Mouse (Mus musculus) lung, embryonic 15.5 days (tissue): ENCODE results near the gene Ccna1. TPM values are rescaled to one million over a fixed set of nuclear protein-coding genes. Genes with fewer than 3 reads are reported as not detected.

Experiments
- ATAC-seq: fragments of 200-750 bp; cut with Nextera tagmentation; 2 replicates; pipeline ENCODE4 v1.8.0; 2017; ENCODE audit warnings: moderate number of reproducible peaks, borderline replicate concordance; ENCODE audit not compliant: low FRiP score, low TSS enrichment; ENCODE audit errors: extremely low read depth
- H3K27ac ChIP-seq: fragments of 300-500 bp; sonication (generic); 2 replicates; pipeline ENCODE4 v1.5.1; 2015; ENCODE audit warnings: moderate library complexity, mild to moderate bottlenecking, inconsistent platforms
- H3K27me3 ChIP-seq: fragments of 300-500 bp; sonication (generic); 2 replicates; pipeline ENCODE4 v1.6.1; 2015; ENCODE audit warnings: inconsistent platforms
- H3K36me3 ChIP-seq: fragments of 300-500 bp; sonication (generic); 2 replicates; pipeline ENCODE4 v1.6.1; 2015; ENCODE audit warnings: inconsistent platforms
- H3K4me1 ChIP-seq: fragments of 300-500 bp; sonication (generic); 2 replicates; pipeline ENCODE4 v1.6.1; 2015; ENCODE audit warnings: inconsistent platforms
- H3K4me2 ChIP-seq: fragments of 300-500 bp; sonication (generic); 2 replicates; pipeline ENCODE4 v1.6.1; 2015; ENCODE audit warnings: inconsistent platforms, mild to moderate bottlenecking, moderate library complexity
- H3K4me3 ChIP-seq: fragments of 300-500 bp; sonication (generic); 2 replicates; pipeline ENCODE4 v1.5.1; 2015; ENCODE audit warnings: mild to moderate bottlenecking, inconsistent platforms
- H3K9ac ChIP-seq: fragments of 300-500 bp; sonication (generic); 2 replicates; pipeline ENCODE4 v1.6.1; 2015; ENCODE audit warnings: inconsistent platforms
- H3K9me3 ChIP-seq: fragments of 300-500 bp; sonication (generic); 2 replicates; pipeline ENCODE4 v1.6.1; 2016; ENCODE audit warnings: inconsistent platforms
- WGBS: fragments of 180-500 bp; shearing (Covaris S2); methylation state at CpG from one replicate; pipeline ENCODE4 v1.1.7; 2015; 5-methylcytosine and 5-hydroxymethylcytosine counted together
- polyA plus RNA-seq: library from polyadenylated mRNA; unstranded; fragments of >200 nt; fragmentation: Nextera tagmentation; extraction: Ambion mirVana; gene quantifications from 2 replicates; pipeline ENCODE4 v1.2.1, GENCODE M21; 2015

Gene Ccna1
- 4.6 and 6.0 TPM in 2 replicates for polyA plus RNA-seq

- H3K4me2 ChIP-seq, result peak within 1 kb of the TSS; percentile 99
- no peaks in the 10 kb centered on the region for H3K9me3 ChIP-seq
- no peaks in the 10 kb centered on the region for H3K36me3 ChIP-seq
- peak within 1 kb of the TSS; percentile 55 for H3K4me3 ChIP-seq
- H3K27me3 ChIP-seq, result peaks cover 26% of the 10 kb centered on the region
- H3K27ac ChIP-seq, result no peak within 1 kb of the TSS
- peak; percentile 92 for ATAC-seq
- peaks cover 14% of the 10 kb centered on the region for H3K4me1 ChIP-seq
- under 1% methylated on average over 73 of the region's 73 CpGs for WGBS
- H3K9ac ChIP-seq, result peak within 1 kb of the TSS; percentile 22; the same call in 1 of the 2 replicates
Observed at GRCm38 (mm10) chr3:55055038-55055746, at the start of gene Ccna1. TSS of gene Ccna1 (minus strand) at chr3:55055501.

- Histone ChIP-seq H3K4me2 (no peak overlapping the region), H3K27ac (no peak overlapping the region), H3K36me3 (no peaks in the 10 kb centered on the region), H3K4me1 (0 out of 2 replicates have a peak, but pooled peaks cover 3% of the 10 kb centered on the region), H3K4me3 (no peak overlapping the region), H3K9me3 (no peaks in the 10 kb centered on the region), H3K27me3 (no peaks in the 10 kb centered on the region), H3K9ac (no peak overlapping the region)
- ATAC-seq, result no peak
Observed at GRCm38 (mm10) chr3:55101092-55101491, 45.8 kb upstream of the Ccna1 start.

GRCm38 (mm10) chr3:55098990-55099389, 43.7 kb upstream of the Ccna1 start:
- WGBS, result 46% methylated on average over 11 of the region's 11 CpGs
- Histone ChIP-seq H3K9me3 (no peaks in the 10 kb centered on the region), H3K4me2 (no peak overlapping the region)

GRCm38 (mm10) chr3:55098014-55098413, 42.7 kb upstream of the Ccna1 start:
- Histone ChIP-seq H3K9ac (no peak overlapping the region), H3K4me1 (0 out of 2 replicates have a peak, but pooled peaks cover 3% of the 10 kb centered on the region), H3K27ac (no peak overlapping the region), H3K27me3 (no peaks in the 10 kb centered on the region), H3K9me3 (no peaks in the 10 kb centered on the region), H3K4me3 (no peak overlapping the region), H3K4me2 (no peak overlapping the region), H3K36me3 (no peaks in the 10 kb centered on the region)
- WGBS, result 70% methylated on average over 2 of the region's 2 CpGs
- no peak for ATAC-seq

More at GRCm38 (mm10) chr3:55098990-55099389, 43.7 kb upstream of the Ccna1 start:
- no peak overlapping the region for H3K27ac ChIP-seq
- no peak overlapping the region for H3K4me3 ChIP-seq
- H3K36me3 ChIP-seq, result no peaks in the 10 kb centered on the region
- H3K27me3 ChIP-seq, result no peaks in the 10 kb centered on the region
- H3K9ac ChIP-seq, result no peak overlapping the region
- no peak for ATAC-seq
- H3K4me1 ChIP-seq, result 0 out of 2 replicates have a peak, but pooled peaks cover 3% of the 10 kb centered on the region

GRCm38 (mm10) chr3:55097186-55097585, 41.9 kb upstream of the Ccna1 start:
- no peak overlapping the region for H3K4me3 ChIP-seq
- H3K27ac ChIP-seq, result no peak overlapping the region
- H3K9me3 ChIP-seq, result no peaks in the 10 kb centered on the region
- 0 out of 2 replicates have a peak, but pooled peaks cover 3% of the 10 kb centered on the region for H3K4me1 ChIP-seq
- H3K27me3 ChIP-seq, result no peaks in the 10 kb centered on the region
- WGBS, result 77% methylated on average over 2 of the region's 2 CpGs
- no peak overlapping the region for H3K4me2 ChIP-seq
- H3K9ac ChIP-seq, result no peak overlapping the region
- ATAC-seq, result no peak
- no peaks in the 10 kb centered on the region for H3K36me3 ChIP-seq

- 0 out of 2 replicates have a peak, but pooled peaks have one; percentile 7 for ATAC-seq
- Histone ChIP-seq H3K9ac (no peak overlapping the region), H3K36me3 (no peaks in the 10 kb centered on the region), H3K4me3 (no peak overlapping the region), H3K9me3 (no peaks in the 10 kb centered on the region), H3K27me3 (no peaks in the 10 kb centered on the region), H3K4me2 (no peak overlapping the region), H3K4me1 (0 out of 2 replicates have a peak, but pooled peaks cover 3% of the 10 kb centered on the region), H3K27ac (peak overlapping the region; percentile 72)
- WGBS, result 56% methylated on average over 2 of the region's 2 CpGs
Observed at GRCm38 (mm10) chr3:55096655-55097005, 41.3 kb upstream of the Ccna1 start.

GRCm38 (mm10) chr3:55095968-55096654, 40.8 kb upstream of the Ccna1 start:
- Histone ChIP-seq H3K36me3 (no peaks in the 10 kb centered on the region), H3K4me3 (no peak overlapping the region), H3K27me3 (no peaks in the 10 kb centered on the region), H3K9me3 (no peaks in the 10 kb centered on the region), H3K4me2 (peak overlapping the region; percentile 14; the same call in 1 of the 2 replicates), H3K9ac (no peak overlapping the region), H3K27ac (peak overlapping the region; percentile 72), H3K4me1 (0 out of 2 replicates have a peak, but pooled peaks cover 3% of the 10 kb centered on the region)
- WGBS, result 27% methylated on average over 8 of the region's 8 CpGs
- ATAC-seq, result peak; percentile 62; the same call in 1 of the 2 replicates

- no peak overlapping the region for H3K4me3 ChIP-seq
- no peak overlapping the region for H3K9ac ChIP-seq
- no peak overlapping the region for H3K27ac ChIP-seq
- no peak overlapping the region for H3K4me2 ChIP-seq
- WGBS, result 77% methylated on average over 1 of the region's 1 CpGs
- no peaks in the 10 kb centered on the region for H3K9me3 ChIP-seq
- H3K27me3 ChIP-seq, result no peaks in the 10 kb centered on the region
- ATAC-seq, result no peak
- H3K4me1 ChIP-seq, result 0 out of 2 replicates have a peak, but pooled peaks cover 3% of the 10 kb centered on the region
- H3K36me3 ChIP-seq, result no peaks in the 10 kb centered on the region
Observed at GRCm38 (mm10) chr3:55093161-55093560, 37.9 kb upstream of the Ccna1 start.

- Histone ChIP-seq H3K27ac (no peak overlapping the region), H3K9ac (no peak overlapping the region), H3K4me2 (no peak overlapping the region), H3K4me3 (no peak overlapping the region), H3K4me1 (no peaks in the 10 kb centered on the region), H3K36me3 (no peaks in the 10 kb centered on the region), H3K9me3 (no peaks in the 10 kb centered on the region), H3K27me3 (no peaks in the 10 kb centered on the region)
- 80% methylated on average over 4 of the region's 4 CpGs for WGBS
- no peak for ATAC-seq
Observed at GRCm38 (mm10) chr3:55089291-55089690, 34.0 kb upstream of the Ccna1 start.

- WGBS, result 52% methylated on average over 3 of the region's 3 CpGs
Observed at GRCm38 (mm10) chr3:55088843-55089242, 33.5 kb upstream of the Ccna1 start.

GRCm38 (mm10) chr3:55088359-55088758, 33.1 kb upstream of the Ccna1 start:
- WGBS, result 39% methylated on average over 4 of the region's 4 CpGs
- Histone ChIP-seq H3K27me3 (no peaks in the 10 kb centered on the region), H3K9ac (no peak overlapping the region), H3K4me1 (no peaks in the 10 kb centered on the region), H3K4me2 (no peak overlapping the region), H3K9me3 (no peaks in the 10 kb centered on the region), H3K27ac (no peak overlapping the region), H3K36me3 (no peaks in the 10 kb centered on the region), H3K4me3 (no peak overlapping the region)
- ATAC-seq, result no peak

More at GRCm38 (mm10) chr3:55088843-55089242, 33.5 kb upstream of the Ccna1 start:
- H3K9me3 ChIP-seq, result no peaks in the 10 kb centered on the region
- no peaks in the 10 kb centered on the region for H3K27me3 ChIP-seq
- H3K4me1 ChIP-seq, result no peaks in the 10 kb centered on the region
- H3K4me3 ChIP-seq, result no peak overlapping the region
- no peak for ATAC-seq
- H3K9ac ChIP-seq, result no peak overlapping the region
- no peak overlapping the region for H3K27ac ChIP-seq
- H3K4me2 ChIP-seq, result no peak overlapping the region
- no peaks in the 10 kb centered on the region for H3K36me3 ChIP-seq

GRCm38 (mm10) chr3:55087360-55087759, 32.1 kb upstream of the Ccna1 start:
- Histone ChIP-seq H3K4me1 (no peaks in the 10 kb centered on the region), H3K27me3 (no peaks in the 10 kb centered on the region), H3K27ac (no peak overlapping the region), H3K36me3 (no peaks in the 10 kb centered on the region), H3K9me3 (no peaks in the 10 kb centered on the region), H3K4me3 (no peak overlapping the region), H3K9ac (no peak overlapping the region), H3K4me2 (no peak overlapping the region)
- no peak for ATAC-seq
- 53% methylated on average over 4 of the region's 4 CpGs for WGBS
